Mouse (Mus musculus): Measurements from ENCODE around the gene Arhgap20.

Gene Arhgap20

GRCm38 (mm10) chr9:51798251-51798650, 33.1 kb downstream of the Arhgap20 start:
- 0 out of 2 replicates have a peak, but pooled peaks have one; percentile 33 for ATAC-seq (ENCODE audit: low TSS enrichment)

GRCm38 (mm10) chr9:51799156-51799555, 34.0 kb downstream of the Arhgap20 start:
- no peak for ATAC-seq (ENCODE audit: low TSS enrichment)

GRCm38 (mm10) chr9:51807272-51807671, 42.1 kb downstream of the Arhgap20 start:
- no peak for ATAC-seq (ENCODE audit: low TSS enrichment)

GRCm38 (mm10) chr9:51812931-51813330, 47.8 kb downstream of the Arhgap20 start:
- ATAC-seq (ENCODE audit: low TSS enrichment): no peak

- no peak for ATAC-seq (ENCODE audit: low TSS enrichment)
Measured at GRCm38 (mm10) chr9:51824516-51824915, 59.4 kb downstream of the Arhgap20 start.

GRCm38 (mm10) chr9:51831596-51831995, 66.5 kb downstream of the Arhgap20 start:
- ATAC-seq (ENCODE audit: low TSS enrichment): no peak

GRCm38 (mm10) chr9:51832368-51832767, 67.2 kb downstream of the Arhgap20 start:
- ATAC-seq (ENCODE audit: low TSS enrichment): no peak

GRCm38 (mm10) chr9:51837716-51838115, 72.6 kb downstream of the Arhgap20 start:
- ATAC-seq (ENCODE audit: low TSS enrichment): no peak

GRCm38 (mm10) chr9:51843216-51843615, 78.1 kb downstream of the Arhgap20 start:
- ATAC-seq (ENCODE audit: low TSS enrichment): no peak

- ATAC-seq (ENCODE audit: low TSS enrichment): no peak
Measured at GRCm38 (mm10) chr9:51845796-51846195, 80.7 kb downstream of the Arhgap20 start.

GRCm38 (mm10) chr9:51853772-51854171, 88.6 kb downstream of the Arhgap20 start:
- no peak for ATAC-seq (ENCODE audit: low TSS enrichment)

- peak; percentile 85 for ATAC-seq (ENCODE audit: low TSS enrichment)
Measured at GRCm38 (mm10) chr9:51864273-51864672, 99.1 kb downstream of the Arhgap20 start.

- ATAC-seq (ENCODE audit: low TSS enrichment): no peak
Measured at GRCm38 (mm10) chr9:51866634-51867033, 101.5 kb downstream of the Arhgap20 start.

- ATAC-seq (ENCODE audit: low TSS enrichment): no peak
Measured at GRCm38 (mm10) chr9:51869056-51869455, 103.9 kb downstream of the Arhgap20 start.

GRCm38 (mm10) chr9:51874348-51874747, 109.2 kb downstream of the Arhgap20 start:
- ATAC-seq (ENCODE audit: low TSS enrichment): no peak

- ATAC-seq (ENCODE audit: low TSS enrichment): no peak
Measured at GRCm38 (mm10) chr9:51875531-51875930, 110.4 kb downstream of the Arhgap20 start.

GRCm38 (mm10) chr9:51881386-51881785, 116.2 kb downstream of the Arhgap20 start:
- 0 out of 2 replicates have a peak, but pooled peaks have one; percentile 47 for ATAC-seq (ENCODE audit: low TSS enrichment)

- no peak for ATAC-seq (ENCODE audit: low TSS enrichment)
Measured at GRCm38 (mm10) chr9:51881881-51882280, 116.7 kb downstream of the Arhgap20 start.

GRCm38 (mm10) chr9:51883319-51883718, 118.2 kb downstream of the Arhgap20 start:
- ATAC-seq (ENCODE audit: low TSS enrichment): no peak

- no peak for ATAC-seq (ENCODE audit: low TSS enrichment)
Measured at GRCm38 (mm10) chr9:51892921-51893320, 127.8 kb downstream of the Arhgap20 start.
